Mouse (Mus musculus) induced T-regulatory cell, adult 2 months (primary cell): ENCODE data around the gene Pitpnm3.

Experiments
- DNase-seq: peaks from one replicate; pipeline ENCODE4 v3.0.0-alpha.2; 2012; ENCODE audit warnings: low read depth

Pitpnm3 gene

GRCm38 (mm10) chr11:72136231-72136982, 829 bp upstream of the Pitpnm3 start:
- DNase-seq = no peak

DNA sequence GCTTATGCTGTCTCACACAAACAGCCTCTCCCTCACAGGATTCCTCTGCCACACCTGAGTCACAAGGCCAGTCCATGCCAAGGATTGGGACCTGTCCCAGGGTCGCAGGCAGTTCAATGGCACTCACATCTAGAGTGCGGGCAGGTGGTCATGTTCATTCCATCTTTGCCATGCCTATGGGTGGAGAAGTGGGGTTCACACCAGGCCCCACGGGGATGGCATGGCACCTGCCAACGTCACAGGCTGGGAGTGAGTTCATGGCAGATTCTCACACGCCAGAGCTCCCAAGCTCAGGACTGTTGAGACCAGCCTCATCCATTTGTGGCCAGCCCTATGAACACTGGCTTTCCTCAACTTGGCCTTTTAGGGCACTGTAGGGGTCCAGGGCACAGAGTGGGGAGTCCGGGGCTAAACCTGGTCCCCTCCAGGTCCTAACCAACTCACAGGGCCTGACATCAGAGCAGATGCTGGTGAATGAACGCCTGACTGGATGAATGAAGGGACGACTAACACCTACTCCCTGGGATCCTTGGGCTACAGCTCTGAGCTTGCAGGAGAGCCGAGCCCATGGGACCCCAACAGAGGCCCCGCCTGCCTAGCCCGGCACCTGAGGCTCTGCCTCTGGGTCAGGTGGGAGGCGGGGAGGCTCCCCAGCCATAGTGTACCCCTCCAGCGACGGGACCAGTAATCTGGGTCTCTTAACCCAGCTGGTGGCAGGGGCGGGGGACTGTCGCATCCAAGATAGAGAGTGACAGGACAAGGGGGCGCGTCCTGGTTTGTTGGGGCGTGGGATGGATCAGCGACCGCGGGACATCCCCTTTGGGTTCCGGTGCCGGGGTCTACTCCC, 819 bp downstream of the Pitpnm3 start:
- no peak for DNase-seq

DNA sequence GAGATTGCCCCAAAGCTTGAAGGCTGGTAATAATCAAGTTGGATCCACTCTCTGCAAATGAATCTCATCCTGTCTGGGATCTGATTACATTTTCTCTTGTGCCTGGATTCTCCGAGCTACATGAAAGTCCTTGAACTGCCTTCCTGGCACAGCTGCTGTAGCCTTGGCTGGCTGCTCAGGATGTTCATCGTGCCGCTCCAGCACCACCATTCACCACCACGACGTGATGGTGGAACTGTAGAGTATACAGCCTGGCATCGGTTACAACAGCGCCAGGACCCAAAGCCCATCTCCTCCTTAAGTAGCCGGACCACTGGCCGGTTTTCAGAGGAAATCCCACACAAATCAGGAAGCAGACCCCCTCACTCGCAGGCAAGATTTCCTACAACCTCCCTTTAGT, 2.5 kb downstream of the Pitpnm3 start:
- no peak for DNase-seq

GRCm38 (mm10) chr11:72132266-72132665, 3.3 kb downstream of the Pitpnm3 start:
- DNase-seq = no peak

- no peak for DNase-seq
These were observed 3.9 kb downstream of the Pitpnm3 start for GRCm38 (mm10) chr11:72131697-72132096.

DNA sequence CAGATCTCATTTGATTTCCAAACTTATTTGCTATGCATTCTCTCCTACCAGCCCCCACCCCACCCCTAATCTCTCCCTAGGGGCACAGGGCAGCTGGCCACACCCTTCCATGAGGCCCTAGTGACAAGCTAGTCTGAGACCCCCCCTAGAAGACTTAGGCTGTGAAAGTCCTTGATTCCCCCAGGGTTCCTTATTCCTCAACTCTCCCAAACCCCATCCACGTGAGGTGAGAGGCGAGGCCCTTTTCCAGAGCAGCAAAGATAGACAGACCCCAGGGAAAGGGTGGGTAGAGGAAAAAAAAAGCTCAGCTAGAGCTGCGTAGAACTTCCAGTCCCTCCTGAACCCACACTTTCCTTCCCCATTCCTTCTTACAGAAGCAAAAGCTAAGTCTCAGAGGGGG, 4.7 kb downstream of the Pitpnm3 start:
- DNase-seq = no peak

- no peak for DNase-seq
These were observed 5.1 kb downstream of the Pitpnm3 start for GRCm38 (mm10) chr11:72130472-72130871.

GRCm38 (mm10) chr11:72130021-72130420, 5.6 kb downstream of the Pitpnm3 start:
- DNase-seq = no peak

DNA sequence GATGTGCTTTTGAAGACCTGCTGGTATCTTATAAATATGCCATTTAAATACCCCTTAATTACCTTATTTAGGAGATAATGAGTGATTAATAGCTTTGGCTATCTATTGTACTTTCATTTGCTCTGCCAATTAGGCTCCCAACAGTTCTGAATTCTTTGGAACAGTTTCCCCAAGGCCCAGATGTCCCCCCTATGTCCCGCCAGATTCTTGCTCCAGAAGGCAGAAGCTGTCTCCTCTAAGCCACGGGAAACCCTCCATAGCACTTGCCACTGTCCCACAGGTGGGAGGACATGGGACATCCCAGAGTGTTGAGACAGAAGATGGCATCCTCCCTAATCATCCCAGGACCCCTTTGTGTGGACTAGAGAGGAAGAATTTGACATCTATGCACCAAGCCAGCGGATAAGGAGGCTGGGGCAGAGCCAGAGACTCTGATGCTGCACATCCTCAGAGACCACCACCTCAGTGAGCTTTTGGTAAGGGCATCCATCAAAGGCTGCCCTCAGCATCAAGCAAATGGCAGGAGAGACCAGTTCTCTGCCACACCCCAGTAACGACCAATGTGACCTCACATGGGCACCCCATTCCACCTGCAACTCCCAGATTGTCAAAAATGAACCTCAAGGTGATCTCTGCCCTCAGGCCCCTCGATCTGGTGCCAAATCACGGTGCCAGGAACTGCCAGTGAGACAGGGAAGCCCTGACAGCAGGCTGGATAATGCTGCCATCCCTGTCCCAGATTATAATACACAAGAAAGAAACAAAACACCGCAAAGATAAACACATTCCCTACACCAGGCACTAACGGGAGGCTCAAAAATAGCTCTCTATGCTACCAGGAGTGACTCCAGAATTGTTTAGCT, 6.3 kb downstream of the Pitpnm3 start:
- DNase-seq = no peak

DNA sequence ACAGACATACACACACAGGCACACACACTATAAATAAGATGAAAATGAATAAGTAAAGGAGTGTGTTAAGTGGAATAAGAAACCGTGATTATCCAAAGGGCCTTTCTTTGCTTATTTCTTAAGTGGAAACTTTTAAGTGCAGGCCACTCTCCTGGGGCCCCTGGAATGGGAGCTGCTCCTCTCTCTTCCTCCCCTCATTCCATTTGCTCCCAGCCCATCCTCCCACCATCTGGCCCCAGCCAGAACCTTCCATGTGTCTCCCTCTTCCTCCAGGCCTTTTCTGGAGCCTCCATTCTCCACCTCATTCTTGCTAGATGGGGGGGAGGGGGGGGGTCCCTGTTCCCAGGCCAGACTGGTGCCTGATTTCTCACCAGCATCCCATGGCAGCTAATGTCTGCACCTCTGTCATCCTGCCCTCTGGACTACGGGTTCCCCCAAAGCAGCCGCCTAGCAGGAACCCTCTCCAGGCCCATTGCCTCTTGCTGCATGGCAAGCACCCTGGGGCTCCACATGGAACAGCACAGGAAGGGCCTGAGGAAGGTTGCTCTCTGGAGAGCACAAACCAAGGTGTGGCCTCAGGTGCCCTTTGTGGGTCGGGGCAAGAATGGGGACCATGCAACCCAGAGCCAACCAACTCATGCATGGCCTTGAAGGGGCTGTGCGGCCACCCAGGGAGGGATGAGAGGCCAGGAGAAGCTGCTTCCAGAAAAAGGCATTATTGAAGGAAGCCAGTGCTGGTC, 8.0 kb downstream of the Pitpnm3 start:
- no peak for DNase-seq

GRCm38 (mm10) chr11:72125781-72126180, 9.8 kb downstream of the Pitpnm3 start:
- no peak for DNase-seq

- DNase-seq = no peak
These were observed 12.0 kb downstream of the Pitpnm3 start for GRCm38 (mm10) chr11:72123531-72123930.

DNA sequence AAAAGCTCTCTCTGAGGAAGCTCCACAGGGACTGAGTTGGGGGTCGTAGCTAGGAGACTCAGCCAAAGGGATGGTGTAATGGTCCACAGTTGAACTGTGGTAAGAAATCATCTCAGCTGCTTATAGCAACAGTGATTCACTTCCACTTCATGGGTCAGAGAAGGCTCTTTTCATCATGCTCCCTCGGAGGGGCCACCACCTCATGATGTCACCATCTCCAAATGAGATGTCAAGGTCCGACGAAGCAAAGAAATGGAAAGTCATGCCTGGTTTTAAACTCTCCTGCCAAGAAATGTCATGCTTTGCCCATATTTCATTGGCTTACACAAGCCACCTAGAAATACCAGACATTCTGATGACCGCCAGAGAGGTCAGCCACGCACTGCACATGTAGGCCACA, 15.2 kb downstream of the Pitpnm3 start:
- DNase-seq = no peak

DNA sequence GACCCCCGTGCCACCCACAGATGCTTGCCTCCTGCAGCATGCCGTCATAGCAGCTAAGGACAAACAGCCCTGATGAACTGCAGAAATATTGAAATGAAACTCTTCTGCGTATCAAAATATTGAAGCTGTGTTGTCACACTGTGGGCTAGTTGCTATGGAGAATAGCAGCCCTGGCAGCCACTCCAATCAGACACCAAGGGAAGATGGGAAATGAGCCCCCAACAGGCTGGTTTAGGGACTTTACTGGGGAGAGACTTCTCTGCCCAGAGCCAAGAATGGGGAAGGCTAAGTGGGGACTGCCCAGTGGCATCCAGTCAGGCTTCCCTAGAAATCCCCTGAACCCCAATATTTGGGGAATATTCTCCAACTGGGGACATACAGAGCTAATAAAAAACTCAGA, 16.9 kb downstream of the Pitpnm3 start:
- no peak for DNase-seq

DNA sequence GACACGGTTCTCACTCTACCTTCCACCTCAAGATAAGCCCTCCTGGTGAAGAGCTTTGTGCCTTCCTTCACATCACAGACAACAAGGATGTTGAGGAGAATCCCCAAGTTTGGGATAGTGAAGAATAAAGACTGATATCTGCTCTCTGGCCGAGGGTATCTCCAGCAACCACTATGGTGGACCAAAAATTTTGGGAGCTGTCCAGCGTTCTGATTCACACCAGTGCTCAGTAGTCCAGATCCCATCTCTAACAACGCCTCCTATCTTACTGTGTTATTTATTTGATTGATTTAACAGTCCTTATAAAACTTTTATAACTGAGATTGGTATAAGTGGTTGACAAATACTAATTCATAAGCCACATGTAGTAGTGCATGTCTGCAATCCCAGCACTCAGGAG, 22.3 kb downstream of the Pitpnm3 start:
- no peak for DNase-seq

GRCm38 (mm10) chr11:72110726-72111125, 24.9 kb downstream of the Pitpnm3 start:
- no peak for DNase-seq

DNA sequence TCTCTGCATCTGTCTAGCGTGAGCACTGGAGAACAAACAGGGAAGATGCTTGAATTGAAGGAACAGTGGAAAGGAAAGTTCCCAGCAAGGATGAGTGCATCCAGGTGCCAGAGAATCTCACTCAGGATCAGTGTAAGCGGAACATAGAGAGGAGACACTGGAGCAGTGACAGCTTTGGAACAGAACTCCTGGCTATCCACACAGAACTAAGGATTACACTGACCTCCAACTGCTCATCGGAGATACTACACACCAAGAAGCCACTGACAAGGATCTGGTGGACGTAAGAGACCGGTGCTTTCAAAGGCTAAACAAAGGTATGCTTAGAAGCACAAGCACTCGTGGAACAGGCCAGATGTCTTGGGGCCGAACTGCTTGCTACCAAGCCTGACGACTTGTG, 31.4 kb downstream of the Pitpnm3 start:
- no peak for DNase-seq

DNA sequence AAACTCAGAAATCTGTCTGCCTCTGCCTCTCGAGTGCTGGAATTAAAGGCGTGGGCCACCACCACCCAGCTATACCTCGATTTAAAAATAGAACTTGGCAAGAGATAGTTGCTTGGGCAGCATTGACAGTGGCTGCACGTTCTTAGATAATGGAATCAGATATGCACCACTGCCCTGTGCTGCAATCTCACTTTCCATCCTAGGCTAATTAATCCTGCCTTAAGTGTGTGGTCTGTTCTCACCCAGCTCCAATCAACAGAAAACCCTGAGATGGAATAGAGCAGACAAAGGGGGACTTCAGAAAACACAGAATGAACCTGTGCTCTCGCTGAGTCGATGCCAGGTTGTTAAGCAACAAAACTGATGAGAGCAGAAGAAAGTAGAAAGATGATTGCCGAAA, 32.0 kb downstream of the Pitpnm3 start:
- DNase-seq = no peak

GRCm38 (mm10) chr11:72100996-72101395, 34.6 kb downstream of the Pitpnm3 start:
- no peak for DNase-seq

DNA sequence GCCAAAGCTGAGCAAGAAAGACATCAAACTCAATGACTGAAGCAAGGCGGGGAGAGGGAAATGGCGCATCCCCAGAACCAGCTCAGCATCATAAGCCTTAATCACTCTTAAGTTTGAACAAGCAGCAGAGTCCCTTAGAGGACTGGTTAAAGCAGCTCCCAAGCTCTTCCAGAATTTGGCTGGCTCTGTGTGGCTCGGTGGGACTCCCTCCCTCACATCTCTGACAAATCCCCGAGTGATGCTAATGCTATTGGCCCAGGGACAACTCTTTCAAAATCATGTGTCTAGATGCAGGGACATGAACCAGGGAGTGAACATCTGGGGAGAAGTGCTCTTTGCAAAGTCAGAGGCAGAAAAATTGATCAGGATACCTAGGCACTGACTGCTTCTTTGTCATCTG, 36.4 kb downstream of the Pitpnm3 start:
- DNase-seq = no peak

GRCm38 (mm10) chr11:72098027-72098426, 37.6 kb downstream of the Pitpnm3 start:
- DNase-seq = no peak

- DNase-seq = no peak
These were observed 39.6 kb downstream of the Pitpnm3 start for GRCm38 (mm10) chr11:72095994-72096393.
